Mouse (Mus musculus) erythroblast, embryonic 14.5 days (primary cell): ENCODE data around the gene Cpm. TPM values are rescaled to one million over a fixed set of nuclear protein-coding genes. Genes with fewer than 3 reads are reported as not detected.
"Not testable (repeated sequence)": the region's sequence is repeated elsewhere in the genome, so short reads cannot be mapped to it uniquely, and the experiment has no call there.

Experiments used
- H3K27me3 ChIP-seq: 2 replicates; pipeline ENCODE4 v1.6.1; 2012; ENCODE audit warnings: inconsistent platforms; ENCODE audit not compliant: control insufficient read depth
- H3K36me3 ChIP-seq: 2 replicates; pipeline ENCODE4 v1.6.1; 2012; ENCODE audit warnings: mild to moderate bottlenecking, inconsistent platforms; ENCODE audit not compliant: control insufficient read depth
- H3K4me1 ChIP-seq: 2 replicates; pipeline ENCODE4 v1.6.1; 2012; ENCODE audit warnings: inconsistent platforms; ENCODE audit not compliant: control insufficient read depth
- H3K4me3 ChIP-seq: replicated peaks from 2 replicates; pipeline ENCODE3; 2012; ENCODE audit warnings: moderate library complexity, mild to moderate bottlenecking, inconsistent platforms
- H3K9me3 ChIP-seq: 2 replicates; pipeline ENCODE4 v1.6.1; 2012; ENCODE audit warnings: low read length, inconsistent platforms, mixed read lengths; ENCODE audit not compliant: control insufficient read depth
- GATA1 ChIP-seq: IDR thresholded peaks from 2 replicates; pipeline ENCODE4 v1.6.1; 2012; ENCODE audit warnings: low read length, inconsistent platforms, mixed read lengths
- TAL1 ChIP-seq: IDR thresholded peaks from 3 replicates; pipeline ENCODE4 v1.6.1; 2012; ENCODE audit warnings: low read length, inconsistent platforms, mixed read lengths
- polyA plus RNA-seq: library from polyadenylated mRNA; stranded (reverse); fragments of >175 nt; gene quantifications from 2 replicates; pipeline ENCODE4 v1.2.3, GENCODE M21; 2012

The Cpm gene
- polyA plus RNA-seq, 1 experiment, result not detected

- H3K4me1 ChIP-seq, result peaks cover 30% of the 10 kb centered on the region
- H3K4me3 ChIP-seq, result peak overlapping the region; percentile 98
Measured at GRCm38 (mm10) chr10:117711408-117711807, 82.1 kb downstream of the Cpm start.

GRCm38 (mm10) chr10:117712191-117712754 lies 83.0 kb downstream of the Cpm start:
- Histone ChIP-seq H3K36me3 (peaks cover 13% of the 10 kb centered on the region), H3K27me3 (no peaks in the 10 kb centered on the region), H3K9me3 (no peaks in the 10 kb centered on the region), H3K4me3 (no peak overlapping the region), H3K4me1 (peaks cover 22% of the 10 kb centered on the region)
- TF ChIP-seq GATA1, result no peak

More at GRCm38 (mm10) chr10:117711408-117711807, 82.1 kb downstream of the Cpm start:
- Histone ChIP-seq H3K27me3 (no peaks in the 10 kb centered on the region), H3K36me3 (peaks cover 22% of the 10 kb centered on the region), H3K9me3 (no peaks in the 10 kb centered on the region)
- TF ChIP-seq GATA1 (no peak), TAL1 (no peak)

GRCm38 (mm10) chr10:117712871-117713270 lies 83.6 kb downstream of the Cpm start:
- Histone ChIP-seq H3K36me3 (peaks cover 7% of the 10 kb centered on the region), H3K9me3 (no peaks in the 10 kb centered on the region), H3K4me3 (no peak overlapping the region), H3K27me3 (no peaks in the 10 kb centered on the region), H3K4me1 (peaks cover 19% of the 10 kb centered on the region)
- TF ChIP-seq GATA1 (no peak), TAL1 (no peak)

GRCm38 (mm10) chr10:117713466-117713865 lies 84.2 kb downstream of the Cpm start:
- TF ChIP-seq GATA1, result no peak
- TF ChIP-seq TAL1, result no peak

GRCm38 (mm10) chr10:117714048-117714545 lies 84.8 kb downstream of the Cpm start:
- H3K9me3 ChIP-seq, result no peaks in the 10 kb centered on the region
- H3K4me3 ChIP-seq, result no peak overlapping the region
- no peaks in the 10 kb centered on the region; the same call in 1 of the 2 replicates for H3K36me3 ChIP-seq
- H3K27me3 ChIP-seq, result no peaks in the 10 kb centered on the region
- peaks cover 14% of the 10 kb centered on the region for H3K4me1 ChIP-seq
- TF ChIP-seq GATA1 (no peak), TAL1 (no peak)

More at GRCm38 (mm10) chr10:117713466-117713865, 84.2 kb downstream of the Cpm start:
- no peaks in the 10 kb centered on the region for H3K9me3 ChIP-seq
- no peak overlapping the region for H3K4me3 ChIP-seq
- H3K36me3 ChIP-seq, result peaks cover 5% of the 10 kb centered on the region
- peaks cover 19% of the 10 kb centered on the region for H3K4me1 ChIP-seq
- no peaks in the 10 kb centered on the region for H3K27me3 ChIP-seq

- TF ChIP-seq TAL1 (no peak), GATA1 (no peak)
- Histone ChIP-seq H3K27me3 (no peaks in the 10 kb centered on the region), H3K4me1 (peaks cover 11% of the 10 kb centered on the region), H3K36me3 (no peaks in the 10 kb centered on the region), H3K4me3 (no peak overlapping the region), H3K9me3 (no peaks in the 10 kb centered on the region)
Measured at GRCm38 (mm10) chr10:117714928-117715500, 85.7 kb downstream of the Cpm start.

GRCm38 (mm10) chr10:117715654-117716053 lies 86.4 kb downstream of the Cpm start:
- not testable (repeated sequence) for H3K36me3 ChIP-seq, H3K9me3 ChIP-seq, H3K4me3 ChIP-seq, H3K27me3 ChIP-seq
- H3K4me1 ChIP-seq, result peaks cover 11% of the 10 kb centered on the region

- peaks cover 3% of the 10 kb centered on the region for H3K4me1 ChIP-seq
- no peaks in the 10 kb centered on the region for H3K27me3 ChIP-seq
- no peaks in the 10 kb centered on the region for H3K9me3 ChIP-seq
- TF ChIP-seq TAL1, result no peak
- TF ChIP-seq GATA1, result no peak
- no peak overlapping the region for H3K4me3 ChIP-seq
- no peaks in the 10 kb centered on the region for H3K36me3 ChIP-seq
Measured at GRCm38 (mm10) chr10:117716686-117717085, 87.4 kb downstream of the Cpm start.

GRCm38 (mm10) chr10:117717583-117717982 lies 88.3 kb downstream of the Cpm start:
- TF ChIP-seq GATA1, result no peak
- no peak for TF ChIP-seq TAL1
- H3K9me3 ChIP-seq, result no peaks in the 10 kb centered on the region
- no peaks in the 10 kb centered on the region for H3K27me3 ChIP-seq
- H3K4me1 ChIP-seq, result no peaks in the 10 kb centered on the region
- H3K4me3 ChIP-seq, result no peak overlapping the region
- H3K36me3 ChIP-seq, result no peaks in the 10 kb centered on the region
